Mouse (Mus musculus) ES-Bruce4 (cell line): Measurements from ENCODE around the gene Rgs16. TPM values are rescaled to one million over a fixed set of nuclear protein-coding genes. Genes with fewer than 3 reads are reported as not detected.

ENCODE experiments used
- H3K27ac ChIP-seq: 2 replicates; pipeline ENCODE4 v1.5.1; 2012; ENCODE audit warnings: low read length, inconsistent platforms; ENCODE audit not compliant: insufficient read depth
- H3K27me3 ChIP-seq: 2 replicates; pipeline ENCODE4 v1.6.1; 2012; ENCODE audit warnings: mild to moderate bottlenecking, low read length, inconsistent platforms; ENCODE audit not compliant: control insufficient read depth, poor library complexity, insufficient read depth, severe bottlenecking
- H3K36me3 ChIP-seq: 2 replicates; pipeline ENCODE4 v1.6.1; 2012; ENCODE audit warnings: inconsistent platforms, mild to moderate bottlenecking, low read length, moderate library complexity; ENCODE audit not compliant: control insufficient read depth, poor library complexity, insufficient read depth, severe bottlenecking
- H3K4me1 ChIP-seq: one replicate; pipeline ENCODE4 v1.8.1; 2011; ENCODE audit warnings: low read length; ENCODE audit not compliant: control insufficient read depth, insufficient read depth
- H3K4me3 ChIP-seq: 2 replicates; pipeline ENCODE4 v1.5.1; 2011; ENCODE audit warnings: low read depth, mild to moderate bottlenecking, low read length
- H3K9ac ChIP-seq: 2 replicates; pipeline ENCODE4 v1.6.1; 2012; ENCODE audit warnings: low read depth, mild to moderate bottlenecking, inconsistent platforms; ENCODE audit not compliant: poor library complexity, severe bottlenecking
- H3K9me3 ChIP-seq: replicated peaks from 2 replicates; pipeline ENCODE4 v1.6.1; 2012; ENCODE audit warnings: mild to moderate bottlenecking, low read length, inconsistent platforms; ENCODE audit not compliant: control insufficient read depth, poor library complexity, insufficient read depth, severe bottlenecking
- CTCF ChIP-seq: IDR thresholded peaks from one replicate; pipeline ENCODE4 v1.8.1; 2011; ENCODE audit warnings: low read depth, low read length
- EP300 ChIP-seq: IDR thresholded peaks from 2 replicates; pipeline ENCODE4 v1.6.1; 2011; ENCODE audit warnings: low read depth, low read length; ENCODE audit not compliant: insufficient read depth
- POLR2A ChIP-seq: IDR thresholded peaks from one replicate; pipeline ENCODE4 v1.8.1; 2011; ENCODE audit warnings: low read length; ENCODE audit not compliant: insufficient read depth
- polyA plus RNA-seq: library from polyadenylated mRNA; stranded (reverse); fragments of >200 nt; gene quantifications from 2 replicates; pipeline ENCODE4 v1.2.4, GENCODE M21; 2011; ENCODE audit warnings: low read depth; ENCODE audit not compliant: missing spikeins, insufficient read depth, insufficient read length

Rgs16 gene
- polyA plus RNA-seq, 1 experiment = 5.7 TPM

- H3K36me3 ChIP-seq = no peaks in the 10 kb centered on the region
- no peaks in the 10 kb centered on the region for H3K9me3 ChIP-seq
- no peaks in the 10 kb centered on the region for H3K27me3 ChIP-seq
- no peaks in the 10 kb centered on the region for H3K4me1 ChIP-seq
- H3K27ac ChIP-seq = no peak overlapping the region
- H3K9ac ChIP-seq = no peak overlapping the region
- H3K4me3 ChIP-seq = no peak overlapping the region
- TF ChIP-seq EP300 = no peak
- TF ChIP-seq POLR2A = no peak
Measured at GRCm38 (mm10) chr1:153746119-153746670, 6.0 kb downstream of the Rgs16 start.

GRCm38 (mm10) chr1:153746728-153747127 lies 6.6 kb downstream of the Rgs16 start:
- TF ChIP-seq POLR2A = no peak
- TF ChIP-seq EP300 = no peak
- TF ChIP-seq CTCF = peak; percentile 77
- H3K9ac ChIP-seq = no peak overlapping the region
- H3K4me3 ChIP-seq = no peak overlapping the region
- H3K9me3 ChIP-seq = no peaks in the 10 kb centered on the region
- no peaks in the 10 kb centered on the region for H3K4me1 ChIP-seq
- H3K27me3 ChIP-seq = no peaks in the 10 kb centered on the region
- H3K36me3 ChIP-seq = no peaks in the 10 kb centered on the region
- H3K27ac ChIP-seq = no peak overlapping the region

DNA sequence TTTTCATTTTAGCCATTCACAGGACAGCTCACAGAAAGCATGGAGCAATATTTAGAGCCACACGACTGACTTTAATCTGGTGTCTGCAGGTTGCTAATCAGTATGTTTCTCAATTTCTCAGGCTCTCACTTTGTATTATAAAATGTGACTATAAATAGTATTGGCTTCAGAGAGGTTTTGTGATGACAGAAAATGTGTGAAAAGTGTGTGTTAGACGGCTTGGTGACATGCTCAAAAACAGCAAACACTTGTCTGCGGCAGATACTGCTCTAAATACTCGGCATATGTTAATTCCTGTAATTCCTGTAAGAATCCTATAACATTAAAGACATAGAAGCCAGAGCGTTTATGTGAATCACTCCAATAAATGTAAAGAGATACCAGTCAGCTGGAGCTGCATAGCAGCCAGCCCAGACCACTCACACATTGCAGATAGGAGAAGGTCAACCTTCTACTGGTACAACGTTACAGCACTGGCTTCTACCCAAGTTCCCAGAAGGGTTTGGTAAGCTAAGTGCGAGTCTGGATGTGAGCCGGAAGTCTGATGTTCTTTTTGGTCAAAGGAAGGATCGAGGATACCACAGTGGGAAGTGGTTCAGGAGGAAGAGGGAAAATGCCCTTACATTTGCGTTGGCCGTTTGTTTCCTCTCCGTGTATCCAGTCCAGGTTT lies 7.8 kb downstream of the Rgs16 start:
- H3K27ac ChIP-seq = no peak overlapping the region
- TF ChIP-seq POLR2A (no peak), EP300 (no peak), CTCF (no peak)
- H3K27me3 ChIP-seq = no peaks in the 10 kb centered on the region
- no peaks in the 10 kb centered on the region for H3K36me3 ChIP-seq
- no peak overlapping the region for H3K9ac ChIP-seq
- no peaks in the 10 kb centered on the region for H3K4me1 ChIP-seq
- no peak overlapping the region for H3K4me3 ChIP-seq
- H3K9me3 ChIP-seq = no peaks in the 10 kb centered on the region

GRCm38 (mm10) chr1:153748549-153748948 lies 8.4 kb downstream of the Rgs16 start:
- no peak overlapping the region for H3K9ac ChIP-seq
- no peaks in the 10 kb centered on the region for H3K36me3 ChIP-seq
- no peaks in the 10 kb centered on the region for H3K9me3 ChIP-seq
- H3K27me3 ChIP-seq = no peaks in the 10 kb centered on the region; the same call in 1 of the 2 replicates
- no peaks in the 10 kb centered on the region for H3K4me1 ChIP-seq
- no peak overlapping the region for H3K4me3 ChIP-seq
- TF ChIP-seq POLR2A = no peak
- no peak for TF ChIP-seq CTCF
- no peak for TF ChIP-seq EP300
- no peak overlapping the region for H3K27ac ChIP-seq

- H3K9ac ChIP-seq = no peak within 1 kb of the TSS
- peak within 1 kb of the TSS; percentile 28; the same call in 1 of the 2 replicates for H3K4me3 ChIP-seq
- H3K9me3 ChIP-seq = no peaks in the 10 kb centered on the region
- peak; percentile 36 for TF ChIP-seq CTCF
- no peak for TF ChIP-seq POLR2A
- no peaks in the 10 kb centered on the region for H3K36me3 ChIP-seq
- no peaks in the 10 kb centered on the region; the same call in 1 of the 2 replicates for H3K27me3 ChIP-seq
- H3K4me1 ChIP-seq = no peaks in the 10 kb centered on the region
- no peak within 1 kb of the TSS for H3K27ac ChIP-seq
Measured at GRCm38 (mm10) chr1:153749211-153749801, 9.2 kb downstream of the Rgs16 start, which contains the start of gene Rnasel. Rnasel (plus strand) TSS chr1:153749426.

DNA sequence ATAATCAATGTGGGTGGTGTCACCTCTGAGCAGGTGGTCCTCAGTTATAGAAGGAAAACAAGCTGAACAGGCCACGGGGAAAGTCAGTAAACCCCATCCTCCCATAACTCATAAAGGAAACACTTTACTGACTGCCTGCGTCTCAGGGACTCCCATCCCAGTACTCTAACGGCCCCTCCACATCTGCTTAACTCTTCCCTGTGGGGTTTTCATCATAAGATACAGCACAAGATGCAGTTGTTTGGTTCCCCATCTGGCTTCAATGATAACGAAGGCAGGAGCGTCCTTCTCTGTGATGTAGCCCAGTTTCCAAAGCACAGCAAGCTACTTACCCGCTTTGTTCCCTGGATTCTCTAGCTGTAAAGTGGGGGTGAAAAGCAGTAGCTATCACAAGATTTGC lies 9.9 kb downstream of the Rgs16 start:
- Histone ChIP-seq H3K9ac (no peak overlapping the region), H3K36me3 (no peaks in the 10 kb centered on the region), H3K9me3 (no peaks in the 10 kb centered on the region), H3K27ac (no peak overlapping the region), H3K27me3 (no peaks in the 10 kb centered on the region; the same call in 1 of the 2 replicates), H3K4me1 (no peaks in the 10 kb centered on the region), H3K4me3 (no peak overlapping the region)
- TF ChIP-seq CTCF (no peak), POLR2A (no peak), EP300 (no peak)
